8 mouse cellular contexts compared by ENCODE assay signal in genomic region chr7:4502421-4503090, GRCm38 (mm10). TPM values are rescaled to one million over a fixed set of nuclear protein-coding genes. Genes with fewer than 3 reads are reported as not detected.
DNase-seq lines count a peak whose midpoint lies in the region; ATAC-seq and TF ChIP-seq lines count a peak whose summit lies in the region.

No protein-coding gene starts in this region.

- peaks cover 33% of the 10 kb centered on the region for H3K79me3 ChIP-seq in C2C12 (ENCODE audit: low read depth)

- peaks cover 19% of the 10 kb centered on the region; the same call in 1 of the 2 replicates for H3K4me1 ChIP-seq in forebrain, postnatal 0 days (ENCODE audit: insufficient read depth)
- H3K4me1 ChIP-seq in lung, adult 2 months (ENCODE audit: control insufficient read depth, insufficient read depth, low read length) = peaks cover 15% of the 10 kb centered on the region
- peaks cover 21% of the 10 kb centered on the region for H3K4me1 ChIP-seq in stomach, embryonic 15.5 days

- H3K36me3 ChIP-seq in C2C12 (ENCODE audit: control insufficient read depth, insufficient read depth) = no peaks in the 10 kb centered on the region
- H3K36me3 ChIP-seq in forebrain, postnatal 0 days (ENCODE audit: insufficient read depth) = no peaks in the 10 kb centered on the region
- no peaks in the 10 kb centered on the region for H3K36me3 ChIP-seq in stomach, embryonic 15.5 days

- TF ChIP-seq CTCF in gastrocnemius, adult 2 months (IDR thresholded peaks at IDR 0.05) = no peak
- no peak for TF ChIP-seq CTCF in C2C12 (IDR thresholded peaks at IDR 0.05; ENCODE audit: control insufficient read depth, insufficient read depth, insufficient read length)
- no peak for TF ChIP-seq CTCF in forebrain, postnatal 0 days (IDR thresholded peaks at IDR 0.05; ENCODE audit: low read depth)
- TF ChIP-seq CTCF in lung, adult 2 months (IDR thresholded peaks at IDR 0.05; ENCODE audit: insufficient read depth, low read length) = no peak

- peak; percentile 36 for DNase-seq in gastrocnemius, adult 2 months
- no peak for DNase-seq in gastrocnemius, postnatal 36 days
- DNase-seq in c-Kit-positive CD71-positive TER-119-negative erythroid progenitor cells, embryonic 14.5 days (ENCODE audit: low read depth) = peak; percentile 72
- DNase-seq in forebrain, postnatal 0 days = peak; percentile 69
- peak; percentile 66 for DNase-seq in kidney, postnatal 14 days
- DNase-seq in lung, adult 2 months = no peak

- H3K4me2 ChIP-seq in forebrain, postnatal 0 days (ENCODE audit: low read depth) = peak overlapping the region; percentile 69
- H3K4me2 ChIP-seq in stomach, embryonic 15.5 days = peak overlapping the region; percentile 62

- peak overlapping the region; percentile 95 for H3K4me3 ChIP-seq in gastrocnemius, adult 2 months
- peak overlapping the region; percentile 11 for H3K4me3 ChIP-seq in C2C12 (ENCODE audit: insufficient read depth, poor library complexity, severe bottlenecking)
- peak overlapping the region; percentile 83 for H3K4me3 ChIP-seq in forebrain, postnatal 0 days (ENCODE audit: low read depth, low read length)
- H3K4me3 ChIP-seq in lung, adult 2 months (replicated peaks; ENCODE audit: extremely low read depth, low read depth, low read length) = peak overlapping the region; percentile 27
- peak overlapping the region; percentile 93 for H3K4me3 ChIP-seq in stomach, embryonic 15.5 days (replicated peaks)

- H3ac ChIP-seq in C2C12 (ENCODE audit: control insufficient read depth, insufficient read length, low read depth) = peak overlapping the region; percentile 4

- peak; percentile 23; the same call in 1 of the 2 replicates for ATAC-seq in forebrain, postnatal 0 days
- ATAC-seq in stomach, embryonic 15.5 days (ENCODE audit: insufficient read depth, low FRiP score, low read depth) = no peak

- no peaks in the 10 kb centered on the region for H3K27me3 ChIP-seq in C2C12 (ENCODE audit: control insufficient read depth, insufficient read depth, insufficient read length)
- H3K27me3 ChIP-seq in forebrain, postnatal 0 days (ENCODE audit: insufficient read depth, low read length) = no peaks in the 10 kb centered on the region
- no peaks in the 10 kb centered on the region for H3K27me3 ChIP-seq in stomach, embryonic 15.5 days (replicated peaks)

- TF ChIP-seq POLR2A in lung, adult 2 months (IDR thresholded peaks at IDR 0.05; ENCODE audit: borderline replicate concordance, extremely low read depth, low read depth, low read length) = no peak

- peak overlapping the region; percentile 99 for H3K27ac ChIP-seq in gastrocnemius, adult 2 months
- no peak overlapping the region for H3K27ac ChIP-seq in forebrain, postnatal 0 days (ENCODE audit: low read depth, low read length)
- H3K27ac ChIP-seq in stomach, embryonic 15.5 days = peak overlapping the region; percentile 94

- H3K9ac ChIP-seq in forebrain, postnatal 0 days = peak overlapping the region; percentile 85; the same call in 1 of the 2 replicates
- H3K9ac ChIP-seq in stomach, embryonic 15.5 days = no peak overlapping the region

- H3K79me2 ChIP-seq in C2C12 (ENCODE audit: control insufficient read depth, insufficient read depth) = peaks cover 39% of the 10 kb centered on the region

- intact Hi-C loops in gastrocnemius, adult 2 months (cut with DNase I) = loop anchor here (10.0 kb wide), 1 partner anchor 1782 kb away; the partner anchor contains the start of gene Zfp667
- intact Hi-C loops in gastrocnemius, postnatal 36 days (cut with DNase I) = loop anchor here (10.0 kb wide), 1 partner anchor 358 kb away; no protein-coding TSS in a partner anchor

- no peaks in the 10 kb centered on the region for H3K9me3 ChIP-seq in forebrain, postnatal 0 days (ENCODE audit: low read length)
- no peaks in the 10 kb centered on the region for H3K9me3 ChIP-seq in stomach, embryonic 15.5 days

- 9% methylated on average over 14 of the region's 14 CpGs for WGBS in forebrain, postnatal 0 days
- WGBS in lung, adult 2 months = 13% methylated on average over 14 of the region's 14 CpGs
- 8% methylated on average over 14 of the region's 14 CpGs for WGBS in stomach, embryonic 15.5 days

TF ChIP-seq in C2C12, 6 proteins besides CTCF, POLR2A, EP300 and RAD21:
- TF ChIP-seq FOSL1 (IDR thresholded peaks at IDR 0.05; ENCODE audit: insufficient read depth, low read length, poor library complexity, severe bottlenecking) (no peak), MYOG (IDR thresholded peaks at IDR 0.05; ENCODE audit: control insufficient read depth, extremely low read depth, insufficient read length) (no peak), USF1 (IDR thresholded peaks at IDR 0.05; ENCODE audit: low read depth) (no peak), MYOD1 (IDR thresholded peaks at IDR 0.05; ENCODE audit: control insufficient read depth, insufficient read length, low read depth) (no peak), CEBPB (IDR thresholded peaks at IDR 0.05; ENCODE audit: low read depth) (no peak), MAX (IDR thresholded peaks at IDR 0.05) (no peak)

RNA-seq across cellular contexts. Expression of gene Ppp1r12c, which starts 1.1 kb away (rescaled TPM):
- 10 to 100 TPM; 17.8 to 24.8 TPM for total RNA-seq in gastrocnemius, adult 2 months (2021)
- total RNA-seq in gastrocnemius, postnatal 36 days (2021) = 10 to 100 TPM; 18.3 to 19.4 TPM
- polyA plus RNA-seq in C2C12 (2012; fragmentation: generic; extraction: Trizol) = 54.6 TPM
- 94.2 and 100 TPM in 2 replicates for total RNA-seq in forebrain, postnatal 0 days (2014; rRNA removed)
- 27.8 and 35.1 TPM in 2 replicates for polyA plus RNA-seq in forebrain, postnatal 0 days (2015; fragmentation: Nextera tagmentation; extraction: Ambion mirVana)
- 92.3 and 108 TPM in 2 replicates for polyA plus RNA-seq in lung, adult 2 months (2012; rRNA removed)
- 51.7 and 53.6 TPM in 2 replicates for polyA plus RNA-seq in stomach, embryonic 15.5 days (2015; fragmentation: Nextera tagmentation; extraction: Ambion mirVana)

RNA-seq across cellular contexts. Expression of gene Tnnt1, which starts 13.6 kb away (rescaled TPM):
- total RNA-seq in gastrocnemius, adult 2 months (2021) = 1,000 to 10,000 TPM in 1 of 2 experiments, 100 to 1,000 TPM in 1; 398 to 1,232 TPM
- 100 to 1,000 TPM; 181 to 818 TPM for total RNA-seq in gastrocnemius, postnatal 36 days (2021)
- polyA plus RNA-seq in C2C12 (2012; fragmentation: generic; extraction: Trizol) = 34.7 TPM
- 0.77 and 2.9 TPM in 2 replicates for total RNA-seq in forebrain, postnatal 0 days (2014; rRNA removed)
- 3.4 and 3.9 TPM in 2 replicates for polyA plus RNA-seq in forebrain, postnatal 0 days (2015; fragmentation: Nextera tagmentation; extraction: Ambion mirVana)
- polyA plus RNA-seq in lung, adult 2 months (2012; rRNA removed) = 0.81 and 0.89 TPM in 2 replicates
- 25.5 and 33.1 TPM in 2 replicates for polyA plus RNA-seq in stomach, embryonic 15.5 days (2015; fragmentation: Nextera tagmentation; extraction: Ambion mirVana)

RNA-seq across cellular contexts. Expression of gene Tnni3, which starts 21.5 kb away (rescaled TPM):
- under 1 TPM in 1 of 2 experiments, not detected in 1; 0.41 TPM for total RNA-seq in gastrocnemius, adult 2 months (2021)
- total RNA-seq in gastrocnemius, postnatal 36 days (2021) = under 1 TPM; 0.44 to 0.64 TPM
- 0.91 TPM for polyA plus RNA-seq in C2C12 (2012; fragmentation: generic; extraction: Trizol)
- total RNA-seq in forebrain, postnatal 0 days (2014; rRNA removed) = 0.62 and 3.6 TPM in 2 replicates
- 0.89 and 1.2 TPM in 2 replicates for polyA plus RNA-seq in forebrain, postnatal 0 days (2015; fragmentation: Nextera tagmentation; extraction: Ambion mirVana)
- polyA plus RNA-seq in lung, adult 2 months (2012; rRNA removed) = 428 and 438 TPM in 2 replicates
- polyA plus RNA-seq in stomach, embryonic 15.5 days (2015; fragmentation: Nextera tagmentation; extraction: Ambion mirVana) = 5.4 and 6.4 TPM in 2 replicates

RNA-seq across cellular contexts. Expression of gene Dnaaf3, which starts 29.7 kb away (rescaled TPM):
- not detected for total RNA-seq in gastrocnemius, adult 2 months (2021)
- total RNA-seq in gastrocnemius, postnatal 36 days (2021) = not detected
- 1.4 TPM for polyA plus RNA-seq in C2C12 (2012; fragmentation: generic; extraction: Trizol)
- total RNA-seq in forebrain, postnatal 0 days (2014; rRNA removed) = 0.62 and 2.2 TPM in 2 replicates
- 1.3 and 2.0 TPM in 2 replicates for polyA plus RNA-seq in forebrain, postnatal 0 days (2015; fragmentation: Nextera tagmentation; extraction: Ambion mirVana)
- polyA plus RNA-seq in lung, adult 2 months (2012; rRNA removed) = 16.1 and 17.8 TPM in 2 replicates
- 1.3 and 1.7 TPM in 2 replicates for polyA plus RNA-seq in stomach, embryonic 15.5 days (2015; fragmentation: Nextera tagmentation; extraction: Ambion mirVana)

RNA-seq across cellular contexts. Expression of gene Eps8l1, which starts 42.1 kb away (rescaled TPM):
- 1 to 10 TPM; 1.5 to 3.7 TPM for total RNA-seq in gastrocnemius, adult 2 months (2021)
- 1 to 10 TPM in 1 of 2 experiments, under 1 TPM in 1; 0.59 to 1.5 TPM for total RNA-seq in gastrocnemius, postnatal 36 days (2021)
- polyA plus RNA-seq in C2C12 (2012; fragmentation: generic; extraction: Trizol) = 0.28 TPM
- total RNA-seq in forebrain, postnatal 0 days (2014; rRNA removed) = 3.2 and 8.6 TPM in 2 replicates
- polyA plus RNA-seq in forebrain, postnatal 0 days (2015; fragmentation: Nextera tagmentation; extraction: Ambion mirVana) = 4.6 and 7.4 TPM in 2 replicates
- 32.7 and 44.8 TPM in 2 replicates for polyA plus RNA-seq in lung, adult 2 months (2012; rRNA removed)
- polyA plus RNA-seq in stomach, embryonic 15.5 days (2015; fragmentation: Nextera tagmentation; extraction: Ambion mirVana) = 10.0 and 11.1 TPM in 2 replicates

Comparison
In these comparisons a context has a peak if more than half of its experiments do, and no peak if none do; other contexts are left out.
1. DNase-seq: peak in gastrocnemius, adult 2 months (single experiment), c-Kit-positive CD71-positive TER-119-negative erythroid progenitor cells, embryonic 14.5 days (single experiment), forebrain, postnatal 0 days (single experiment) and kidney, postnatal 14 days (single experiment); none in gastrocnemius, postnatal 36 days (0 of 2) and lung, adult 2 months (single experiment).
2. H3K4me3 ChIP-seq: peak in every context shown above with its lines; median percentile 95 in gastrocnemius, adult 2 months; 93 in stomach, embryonic 15.5 days; 83 in forebrain, postnatal 0 days; 27 in lung, adult 2 months; 11 in C2C12.
3. RNA of gene Tnni3, which starts 21.5 kb away (polyA plus RNA-seq): 428 to 438 TPM in lung, adult 2 months; 5.4 to 6.4 TPM in stomach, embryonic 15.5 days, 0.89 to 1.2 TPM in forebrain, postnatal 0 days and 0.91 TPM in C2C12 (single experiment); every median in the first group is over 10 times any median in the second.